Mouse (Mus musculus): ENCODE measurements around the gene Arpp21. TPM values are rescaled to one million over a fixed set of nuclear protein-coding genes. Genes with fewer than 3 reads are reported as not detected.

Arpp21 gene
- polyA plus RNA-seq, 2 experiments, result 23.6 to 28.3 TPM

GRCm38 (mm10) chr9:112209803-112210202 lies 25.9 kb downstream of the Arpp21 start:
- no peaks in the 10 kb centered on the region for H3K9me3 ChIP-seq (ENCODE audit: control insufficient read depth, low read length)
- no peak for TF ChIP-seq POLR2A (IDR thresholded peaks at IDR 0.05; ENCODE audit: borderline replicate concordance, extremely low read depth, insufficient read depth, insufficient read length)
- no peak for DNase-seq (ENCODE audit: low spot score)
- ATAC-seq (ENCODE audit: low FRiP score, low read depth), result no peak
- H3K36me3 ChIP-seq (ENCODE audit: control insufficient read depth, insufficient read depth, low read length), result no peaks in the 10 kb centered on the region
- H3K27ac ChIP-seq (replicated peaks; ENCODE audit: low read depth, low read length), result no peak overlapping the region
- 65% methylated on average over 3 of the region's 3 CpGs for WGBS
- H3K27me3 ChIP-seq (ENCODE audit: control insufficient read depth, insufficient read depth, low read length), result 0 out of 2 replicates have a peak, but pooled peaks cover 6% of the 10 kb centered on the region
- no peak overlapping the region for H3K9ac ChIP-seq (ENCODE audit: low read depth, low read length, severe bottlenecking)
- no peak overlapping the region for H3K4me2 ChIP-seq (replicated peaks; ENCODE audit: low read depth, low read length, severe bottlenecking)
- H3K4me1 ChIP-seq (ENCODE audit: control insufficient read depth, insufficient read depth, low read length), result peaks cover 8% of the 10 kb centered on the region; the same call in 1 of the 2 replicates
- H3K4me3 ChIP-seq (replicated peaks; ENCODE audit: low read length), result no peak overlapping the region

GRCm38 (mm10) chr9:112207767-112208166 lies 28.0 kb downstream of the Arpp21 start:
- no peak overlapping the region for H3K4me2 ChIP-seq (replicated peaks; ENCODE audit: low read depth, low read length, severe bottlenecking)
- DNase-seq (ENCODE audit: low spot score), result peak; percentile 74
- H3K36me3 ChIP-seq (ENCODE audit: control insufficient read depth, insufficient read depth, low read length), result no peaks in the 10 kb centered on the region
- H3K4me1 ChIP-seq (ENCODE audit: control insufficient read depth, insufficient read depth, low read length), result 0 out of 2 replicates have a peak, but pooled peaks cover 4% of the 10 kb centered on the region
- H3K4me3 ChIP-seq (replicated peaks; ENCODE audit: low read length), result no peak overlapping the region
- peak; percentile 91 for ATAC-seq (ENCODE audit: low FRiP score, low read depth)
- WGBS, result 26% methylated on average over 4 of the region's 4 CpGs
- no peaks in the 10 kb centered on the region for H3K9me3 ChIP-seq (ENCODE audit: control insufficient read depth, low read length)
- TF ChIP-seq POLR2A (IDR thresholded peaks at IDR 0.05; ENCODE audit: borderline replicate concordance, extremely low read depth, insufficient read depth, insufficient read length), result no peak
- no peak overlapping the region for H3K9ac ChIP-seq (ENCODE audit: low read depth, low read length, severe bottlenecking)
- no peaks in the 10 kb centered on the region for H3K27me3 ChIP-seq (ENCODE audit: control insufficient read depth, insufficient read depth, low read length)
- no peak overlapping the region for H3K27ac ChIP-seq (replicated peaks; ENCODE audit: low read depth, low read length)

GRCm38 (mm10) chr9:112198296-112198695 lies 37.4 kb downstream of the Arpp21 start:
- Histone ChIP-seq H3K4me3 (replicated peaks; ENCODE audit: low read length) (no peak overlapping the region), H3K9me3 (ENCODE audit: control insufficient read depth, low read length) (no peaks in the 10 kb centered on the region), H3K27ac (replicated peaks; ENCODE audit: low read depth, low read length) (no peak overlapping the region), H3K4me1 (ENCODE audit: control insufficient read depth, insufficient read depth, low read length) (no peaks in the 10 kb centered on the region), H3K4me2 (replicated peaks; ENCODE audit: low read depth, low read length, severe bottlenecking) (no peak overlapping the region), H3K9ac (ENCODE audit: low read depth, low read length, severe bottlenecking) (no peak overlapping the region), H3K36me3 (ENCODE audit: control insufficient read depth, insufficient read depth, low read length) (no peaks in the 10 kb centered on the region), H3K27me3 (ENCODE audit: control insufficient read depth, insufficient read depth, low read length) (no peaks in the 10 kb centered on the region)
- ATAC-seq (ENCODE audit: low FRiP score, low read depth) (no peak), DNase-seq (ENCODE audit: low spot score) (no peak)
- no peak for TF ChIP-seq POLR2A (IDR thresholded peaks at IDR 0.05; ENCODE audit: borderline replicate concordance, extremely low read depth, insufficient read depth, insufficient read length)
- WGBS, result 69% methylated on average over 6 of the region's 6 CpGs

GRCm38 (mm10) chr9:112194049-112194448 lies 41.7 kb downstream of the Arpp21 start:
- Histone ChIP-seq H3K4me1 (ENCODE audit: control insufficient read depth, insufficient read depth, low read length) (no peaks in the 10 kb centered on the region), H3K4me2 (replicated peaks; ENCODE audit: low read depth, low read length, severe bottlenecking) (no peak overlapping the region), H3K36me3 (ENCODE audit: control insufficient read depth, insufficient read depth, low read length) (no peaks in the 10 kb centered on the region), H3K27ac (replicated peaks; ENCODE audit: low read depth, low read length) (no peak overlapping the region), H3K9me3 (ENCODE audit: control insufficient read depth, low read length) (no peaks in the 10 kb centered on the region), H3K4me3 (replicated peaks; ENCODE audit: low read length) (no peak overlapping the region), H3K27me3 (ENCODE audit: control insufficient read depth, insufficient read depth, low read length) (no peaks in the 10 kb centered on the region), H3K9ac (ENCODE audit: low read depth, low read length, severe bottlenecking) (no peak overlapping the region)
- no peak for DNase-seq (ENCODE audit: low spot score)
- ATAC-seq (ENCODE audit: low FRiP score, low read depth), result no peak
- no peak for TF ChIP-seq POLR2A (IDR thresholded peaks at IDR 0.05; ENCODE audit: borderline replicate concordance, extremely low read depth, insufficient read depth, insufficient read length)

GRCm38 (mm10) chr9:112189394-112189793 lies 46.3 kb downstream of the Arpp21 start:
- H3K4me3 ChIP-seq (replicated peaks; ENCODE audit: low read length), result no peak overlapping the region
- no peak overlapping the region for H3K9ac ChIP-seq (ENCODE audit: low read depth, low read length, severe bottlenecking)
- WGBS, result 78% methylated on average over 10 of the region's 10 CpGs
- no peak for TF ChIP-seq POLR2A (IDR thresholded peaks at IDR 0.05; ENCODE audit: borderline replicate concordance, extremely low read depth, insufficient read depth, insufficient read length)
- ATAC-seq (ENCODE audit: low FRiP score, low read depth) (no peak), DNase-seq (ENCODE audit: low spot score) (no peak)
- no peaks in the 10 kb centered on the region for H3K9me3 ChIP-seq (ENCODE audit: control insufficient read depth, low read length)
- no peaks in the 10 kb centered on the region for H3K36me3 ChIP-seq (ENCODE audit: control insufficient read depth, insufficient read depth, low read length)
- H3K27me3 ChIP-seq (ENCODE audit: control insufficient read depth, insufficient read depth, low read length), result no peaks in the 10 kb centered on the region
- no peak overlapping the region for H3K27ac ChIP-seq (replicated peaks; ENCODE audit: low read depth, low read length)
- no peak overlapping the region for H3K4me2 ChIP-seq (replicated peaks; ENCODE audit: low read depth, low read length, severe bottlenecking)
- peaks cover 7% of the 10 kb centered on the region; the same call in 1 of the 2 replicates for H3K4me1 ChIP-seq (ENCODE audit: control insufficient read depth, insufficient read depth, low read length)
